ENCODE assay signal across 14 mouse cellular contexts in the genomic region with DNA sequence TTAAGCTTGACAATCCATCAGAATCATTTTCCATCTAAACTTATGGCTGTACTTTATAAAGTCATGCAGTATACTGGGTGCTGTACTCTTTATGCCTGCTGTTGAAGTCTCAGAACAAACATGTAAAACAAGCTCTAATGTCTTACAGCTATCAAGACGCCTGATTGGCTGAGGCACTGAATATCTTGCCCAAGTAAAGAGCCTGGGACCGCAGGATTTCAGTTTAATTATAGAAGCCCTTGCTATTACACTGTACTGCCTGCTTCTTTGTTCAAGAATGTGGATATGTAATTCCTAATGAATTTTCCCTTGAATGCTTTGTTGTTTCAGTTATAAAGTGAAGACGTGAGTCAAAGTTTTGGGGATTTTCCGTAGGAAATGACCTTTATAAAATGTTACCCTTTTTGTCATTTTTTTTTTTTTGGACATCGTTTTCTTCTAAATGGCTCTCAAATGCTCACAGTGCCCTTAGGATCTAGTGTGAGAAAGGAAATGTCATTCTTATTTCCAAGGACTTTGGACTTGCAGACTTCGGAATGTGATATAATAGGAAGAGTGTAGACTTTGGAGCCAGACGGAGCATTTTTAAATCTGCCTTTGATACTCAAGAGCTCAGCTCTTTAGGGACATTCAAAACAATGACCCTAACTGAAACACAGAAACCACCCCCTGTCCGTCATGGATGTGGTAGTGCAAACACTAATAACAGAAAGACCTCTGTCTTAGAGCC. TPM values are rescaled to one million over a fixed set of nuclear protein-coding genes. Genes with fewer than 3 reads are reported as not detected.
DNase-seq lines count a peak whose midpoint lies in the region; ATAC-seq and TF ChIP-seq lines count a peak whose summit lies in the region.
"Had no signal": no experiment of that assay in that cellular context is flagged by ENCODE, and none has a peak within 500 bp of the region (broad histone marks: within the 10 kb centered on the region; RNA-seq: fewer than 3 reads in every experiment).

No protein-coding gene starts in this region.

- no peaks in the 10 kb centered on the region for H3K27me3 ChIP-seq in heart, postnatal 0 days (ENCODE audit: control insufficient read depth, insufficient read depth, low read length)
- H3K27me3 ChIP-seq in kidney, postnatal 0 days (ENCODE audit: insufficient read depth, low read length): no peaks in the 10 kb centered on the region
- no peaks in the 10 kb centered on the region for H3K27me3 ChIP-seq in intestine, embryonic 16.5 days (replicated peaks; ENCODE audit: control insufficient read depth, insufficient read depth, low read length)
- H3K27me3 ChIP-seq: forebrain, embryonic 13.5 days; heart, embryonic 13.5 days had no signal

- no peak overlapping the region for H3K9ac ChIP-seq in heart, postnatal 0 days (replicated peaks; ENCODE audit: low read depth, low read length)
- no peak overlapping the region for H3K9ac ChIP-seq in kidney, postnatal 0 days (ENCODE audit: low read depth, low read length)
- H3K9ac ChIP-seq in intestine, embryonic 16.5 days (ENCODE audit: low read depth, low read length): no peak overlapping the region
- H3K9ac ChIP-seq: forebrain, embryonic 13.5 days; forebrain, postnatal 0 days; heart, embryonic 13.5 days; hindbrain, embryonic 14.5 days had no signal

- no peak for ATAC-seq in heart, postnatal 0 days (ENCODE audit: insufficient read depth, low read depth)
- ATAC-seq in kidney, postnatal 0 days (replicated peaks; ENCODE audit: low FRiP score, low read depth): no peak
- peak; percentile 65 for ATAC-seq in intestine, embryonic 16.5 days
- no peak for ATAC-seq in CD4-positive, CD25-positive, alpha-beta regulatory T cell, adult 4 months
- ATAC-seq: forebrain, embryonic 13.5 days had no signal

- 55% methylated on average over 8 of the region's 8 CpGs for WGBS in heart, postnatal 0 days
- WGBS in kidney, postnatal 0 days: 69% methylated on average over 8 of the region's 8 CpGs
- 67% methylated on average over 8 of the region's 8 CpGs for WGBS in intestine, embryonic 16.5 days

- TF ChIP-seq EP300 in heart, postnatal 0 days (IDR thresholded peaks at IDR 0.05; ENCODE audit: low read depth): no peak

- H3K4me1 ChIP-seq in heart, postnatal 0 days (ENCODE audit: control insufficient read depth, insufficient read depth): peaks cover 1% of the 10 kb centered on the region; the same call in 1 of the 2 replicates
- no peaks in the 10 kb centered on the region for H3K4me1 ChIP-seq in kidney, postnatal 0 days (replicated peaks; ENCODE audit: insufficient read depth, low read length)
- peaks cover 17% of the 10 kb centered on the region for H3K4me1 ChIP-seq in intestine, embryonic 16.5 days (ENCODE audit: control insufficient read depth, insufficient read depth, low read length)
- H3K4me1 ChIP-seq: embryonic facial prominence, embryonic 10.5 days; forebrain, embryonic 13.5 days had no signal

- no peak overlapping the region for H3K4me2 ChIP-seq in heart, postnatal 0 days (ENCODE audit: low read depth, low read length)
- no peak overlapping the region for H3K4me2 ChIP-seq in kidney, postnatal 0 days (ENCODE audit: low read length)
- no peak overlapping the region for H3K4me2 ChIP-seq in intestine, embryonic 16.5 days (ENCODE audit: low read depth, low read length)
- H3K4me2 ChIP-seq: forebrain, embryonic 13.5 days; heart, embryonic 13.5 days; hindbrain, embryonic 14.5 days had no signal

- no peaks in the 10 kb centered on the region for H3K36me3 ChIP-seq in heart, postnatal 0 days (replicated peaks; ENCODE audit: control insufficient read depth, insufficient read depth, low read length)
- H3K36me3 ChIP-seq in kidney, postnatal 0 days (ENCODE audit: insufficient read depth, low read length): no peaks in the 10 kb centered on the region
- no peaks in the 10 kb centered on the region for H3K36me3 ChIP-seq in intestine, embryonic 16.5 days (ENCODE audit: control insufficient read depth, insufficient read depth, low read length)
- H3K36me3 ChIP-seq: embryonic facial prominence, embryonic 10.5 days; heart, embryonic 13.5 days had no signal

- no peaks in the 10 kb centered on the region for H3K9me3 ChIP-seq in heart, postnatal 0 days (replicated peaks; ENCODE audit: control insufficient read depth, low read length)
- H3K9me3 ChIP-seq in kidney, postnatal 0 days (replicated peaks; ENCODE audit: low read length): no peaks in the 10 kb centered on the region
- no peaks in the 10 kb centered on the region for H3K9me3 ChIP-seq in intestine, embryonic 16.5 days (ENCODE audit: control insufficient read depth, low read length)
- H3K9me3 ChIP-seq: embryonic facial prominence, embryonic 10.5 days; forebrain, embryonic 13.5 days; heart, embryonic 13.5 days had no signal

- peak overlapping the region; percentile 57; the same call in 1 of the 2 replicates for H3K27ac ChIP-seq in heart, postnatal 0 days (ENCODE audit: low read depth)
- peak overlapping the region; percentile 11; the same call in 1 of the 2 replicates for H3K27ac ChIP-seq in kidney, postnatal 0 days
- H3K27ac ChIP-seq in intestine, embryonic 16.5 days (ENCODE audit: low read length): peak overlapping the region; percentile 19; the same call in 1 of the 2 replicates
- H3K27ac ChIP-seq: embryonic facial prominence, embryonic 10.5 days; forebrain, embryonic 13.5 days; heart, embryonic 13.5 days; hindbrain, embryonic 14.5 days had no signal

- no peak for TF ChIP-seq CTCF in heart, postnatal 0 days (IDR thresholded peaks at IDR 0.05; ENCODE audit: low read depth)
- TF ChIP-seq CTCF in kidney, postnatal 0 days (IDR thresholded peaks at IDR 0.05; ENCODE audit: low read depth): no peak

- no peak for DNase-seq in heart, postnatal 0 days (ENCODE audit: low spot score)
- no peak for DNase-seq in heart, adult 18-20 months
- peak; percentile 34 for DNase-seq in kidney, postnatal 0 days (ENCODE audit: low spot score)
- no peak for DNase-seq in kidney, postnatal 10 days
- DNase-seq: adrenal gland, adult 2 months; cerebellum, adult 2 months; forebrain, postnatal 0 days; gastrocnemius, postnatal 36 days had no signal

- no peak overlapping the region for H3K4me3 ChIP-seq in heart, postnatal 0 days (ENCODE audit: low read depth, low read length)
- H3K4me3 ChIP-seq in kidney, postnatal 0 days (replicated peaks; ENCODE audit: low read depth, low read length): no peak overlapping the region
- H3K4me3 ChIP-seq in intestine, embryonic 16.5 days (ENCODE audit: low read length): no peak overlapping the region
- H3K4me3 ChIP-seq: embryonic facial prominence, embryonic 10.5 days; forebrain, embryonic 13.5 days; heart, embryonic 13.5 days had no signal

RNA-seq across cellular contexts. Expression of gene Bach1, which starts 28.5 kb away (rescaled TPM):
- total RNA-seq in heart, postnatal 0 days (2014; rRNA removed; ENCODE audit: low replicate concordance): 19.2 and 27.0 TPM in 2 replicates
- 5.1 and 5.4 TPM in 2 replicates for polyA plus RNA-seq in heart, postnatal 0 days (2015; fragmentation: Nextera tagmentation; extraction: Ambion mirVana)
- 10 to 100 TPM; 28.3 to 31.8 TPM for total RNA-seq in heart, adult 18-20 months (2021)
- 6.5 and 8.6 TPM in 2 replicates for polyA plus RNA-seq in kidney, postnatal 0 days (2015; fragmentation: Nextera tagmentation; extraction: Ambion mirVana)
- polyA plus RNA-seq in intestine, embryonic 16.5 days (2015; fragmentation: Nextera tagmentation; extraction: Ambion mirVana): 16.6 and 18.2 TPM in 2 replicates
- polyA plus RNA-seq in CD4-positive, CD25-positive, alpha-beta regulatory T cell, adult 4 months (2017; shearing (Covaris generic)): 1 to 10 TPM; 3.4 to 3.9 TPM
